Mouse (Mus musculus) megakaryocyte, embryonic 14.5 days (primary cell): ENCODE results near the gene Atp8b5.

Source experiments
- FLI1 ChIP-seq: IDR thresholded peaks from 2 replicates; pipeline ENCODE4 v1.6.1; 2012; ENCODE audit warnings: low read length, inconsistent platforms, mixed read lengths
- GATA1 ChIP-seq: IDR thresholded peaks from 3 replicates; pipeline ENCODE4 v1.6.1; 2012; ENCODE audit warnings: mixed read lengths, low read length, inconsistent platforms, borderline replicate concordance

DNA sequence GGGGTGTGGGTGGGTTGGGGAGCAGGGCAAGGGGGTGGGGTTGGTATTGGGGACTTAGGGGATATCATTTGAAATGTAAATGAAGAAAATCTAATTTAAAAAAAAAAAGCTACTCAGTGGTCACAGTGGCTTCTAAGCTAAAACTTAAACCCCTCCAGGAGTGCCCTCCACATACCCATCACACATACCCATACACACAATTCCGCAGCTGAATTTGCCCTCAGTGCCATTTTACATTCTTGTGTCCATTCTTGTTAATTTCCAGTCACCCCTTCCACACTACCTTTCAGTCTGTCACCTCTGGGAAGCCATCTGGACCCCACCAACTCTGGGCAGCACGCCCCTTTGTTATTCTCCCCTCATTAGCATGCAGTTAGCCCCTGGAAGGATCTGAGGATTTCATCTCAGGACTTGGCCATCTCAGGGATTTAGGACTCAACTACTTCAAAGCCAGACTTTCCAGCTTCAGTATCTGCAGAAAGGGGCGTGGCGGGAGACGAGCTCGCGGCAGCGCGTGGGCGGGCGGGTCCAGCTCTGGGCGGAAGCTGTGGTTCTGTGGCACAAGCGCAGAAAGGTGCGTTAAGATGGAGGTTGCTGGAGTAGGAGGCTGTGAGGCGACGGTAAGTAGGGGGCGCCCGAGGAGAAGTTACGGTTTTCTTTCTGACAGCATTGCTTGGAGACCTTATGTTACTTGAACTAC is at the start of gene Atp8b5:
- no peak for TF ChIP-seq GATA1
- TF ChIP-seq FLI1 = no peak
